Mouse (Mus musculus) CD4-positive, CD25-positive, alpha-beta regulatory T cell, adult 2 months (primary cell): Measurements from ENCODE around the gene Fbxl20.

Experiments used
- DNase-seq: peaks from one replicate; pipeline ENCODE4 v3.0.0-alpha.2; 2012; ENCODE audit warnings: low read depth, low spot score

Gene Fbxl20

GRCm38 (mm10) chr11:98088224-98088623, 62.0 kb downstream of the Fbxl20 start:
- no peak for DNase-seq

DNA sequence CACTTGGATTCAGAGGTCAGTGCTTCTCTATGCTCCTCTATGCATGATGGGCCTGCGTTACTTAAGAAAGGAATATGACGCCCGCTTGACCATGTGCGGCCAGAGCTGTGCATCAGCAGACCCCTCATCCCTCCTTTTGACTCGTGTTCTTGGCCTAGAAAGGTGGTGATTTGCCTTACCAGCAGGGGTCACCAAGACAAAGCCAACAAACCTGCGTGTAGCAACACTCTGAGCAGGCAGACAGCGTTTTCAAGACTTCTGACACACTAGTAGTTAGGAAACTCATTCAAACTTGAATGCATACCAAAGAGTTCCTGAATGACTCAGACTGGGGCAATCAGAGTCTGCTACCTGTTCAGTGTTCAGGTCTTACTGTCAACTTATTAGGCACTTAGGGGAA, 63.6 kb downstream of the Fbxl20 start:
- DNase-seq: no peak

DNA sequence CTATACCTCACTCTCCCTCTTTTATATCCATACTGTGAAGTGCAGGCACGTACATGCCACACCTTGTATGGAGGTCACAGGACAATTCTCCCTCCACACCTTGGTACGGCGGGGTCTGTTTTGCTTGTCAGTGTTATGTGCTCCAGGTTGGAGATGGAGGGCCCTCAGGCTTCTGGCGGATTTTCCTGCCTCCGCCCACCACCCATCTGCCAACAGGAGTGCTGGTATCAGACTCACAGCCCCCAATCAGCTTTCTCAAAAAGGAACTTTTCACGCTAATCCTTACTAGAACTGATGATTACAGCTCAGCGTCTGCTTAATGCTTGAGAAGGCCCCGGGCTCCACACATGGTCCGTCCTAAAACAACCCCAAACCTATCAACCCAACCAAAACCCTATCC, 64.1 kb downstream of the Fbxl20 start:
- DNase-seq: no peak

GRCm38 (mm10) chr11:98082745-98083144, 67.5 kb downstream of the Fbxl20 start:
- no peak for DNase-seq

GRCm38 (mm10) chr11:98080450-98080849, 69.8 kb downstream of the Fbxl20 start:
- DNase-seq: no peak

GRCm38 (mm10) chr11:98077086-98077485, 73.1 kb downstream of the Fbxl20 start:
- DNase-seq: no peak

GRCm38 (mm10) chr11:98075195-98075808, 74.9 kb downstream of the Fbxl20 start:
- DNase-seq: peak; percentile 91

DNA sequence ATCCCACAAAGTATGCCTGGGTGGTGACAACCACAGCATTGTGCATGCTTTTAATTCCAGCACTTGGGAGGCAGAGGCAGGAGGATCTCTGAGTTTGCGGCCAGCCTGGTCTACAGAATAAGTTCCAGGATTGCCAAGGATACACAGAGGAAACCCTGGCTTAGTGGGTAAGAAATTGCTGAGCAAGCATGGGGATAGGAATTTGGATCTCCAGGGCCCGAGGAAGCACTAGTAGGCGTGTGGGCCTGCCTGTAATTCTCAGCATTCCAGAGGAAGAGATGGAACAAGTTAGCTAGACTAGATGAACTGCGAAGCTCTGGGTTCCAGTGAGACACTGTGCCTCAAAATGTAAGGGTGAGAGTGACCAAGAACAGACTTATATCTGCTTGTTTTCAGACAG, 76.8 kb downstream of the Fbxl20 start:
- DNase-seq: no peak

GRCm38 (mm10) chr11:98067255-98067654, 82.9 kb downstream of the Fbxl20 start:
- no peak for DNase-seq

DNA sequence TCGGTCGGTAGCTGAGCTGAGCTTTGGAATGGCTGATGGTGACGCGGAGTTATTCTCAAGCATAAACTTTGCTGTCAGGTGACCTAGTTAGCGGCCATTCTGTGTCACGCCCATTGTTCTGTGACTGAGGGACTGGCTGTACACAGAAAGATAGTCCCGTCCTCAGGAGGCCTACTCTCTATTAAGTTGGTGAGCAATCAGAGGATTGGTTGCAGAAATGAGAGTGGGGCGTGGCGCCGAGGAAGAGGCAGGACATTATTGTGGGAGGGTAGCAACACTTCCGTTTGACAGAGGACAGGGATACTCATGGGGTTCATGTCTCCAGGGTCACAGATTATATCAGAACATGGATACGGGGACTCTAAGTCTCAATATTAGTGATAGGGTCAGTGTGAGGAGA, 84.0 kb downstream of the Fbxl20 start:
- DNase-seq: no peak

- DNase-seq: no peak
Observed at GRCm38 (mm10) chr11:98061904-98062562, 88.2 kb downstream of the Fbxl20 start.

GRCm38 (mm10) chr11:98061441-98061840, 88.8 kb downstream of the Fbxl20 start:
- DNase-seq: no peak

GRCm38 (mm10) chr11:98060104-98060692, 90.0 kb downstream of the Fbxl20 start:
- DNase-seq: no peak

- no peak for DNase-seq
Observed at GRCm38 (mm10) chr11:98059662-98060061, 90.5 kb downstream of the Fbxl20 start.

DNA sequence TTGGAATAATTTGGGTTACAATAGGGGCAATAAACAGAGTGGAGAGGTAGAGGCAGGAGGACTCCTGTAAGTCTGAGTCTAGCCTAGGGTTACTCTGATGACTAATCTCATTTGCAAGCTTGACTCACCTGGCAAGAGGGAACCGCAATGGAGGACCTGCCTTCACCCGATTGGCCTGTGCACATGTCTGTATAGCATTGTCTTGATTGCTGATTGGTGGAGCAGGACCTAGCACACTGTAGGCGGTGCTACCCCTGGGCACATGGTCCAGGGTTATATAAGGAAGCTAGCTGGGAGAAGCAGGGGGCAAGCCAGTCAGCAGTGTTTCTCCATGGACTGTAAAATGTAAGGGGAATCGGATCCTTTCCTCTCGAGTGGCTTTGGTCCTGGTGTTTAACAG, 92.2 kb downstream of the Fbxl20 start:
- peak; percentile 39 for DNase-seq

DNA sequence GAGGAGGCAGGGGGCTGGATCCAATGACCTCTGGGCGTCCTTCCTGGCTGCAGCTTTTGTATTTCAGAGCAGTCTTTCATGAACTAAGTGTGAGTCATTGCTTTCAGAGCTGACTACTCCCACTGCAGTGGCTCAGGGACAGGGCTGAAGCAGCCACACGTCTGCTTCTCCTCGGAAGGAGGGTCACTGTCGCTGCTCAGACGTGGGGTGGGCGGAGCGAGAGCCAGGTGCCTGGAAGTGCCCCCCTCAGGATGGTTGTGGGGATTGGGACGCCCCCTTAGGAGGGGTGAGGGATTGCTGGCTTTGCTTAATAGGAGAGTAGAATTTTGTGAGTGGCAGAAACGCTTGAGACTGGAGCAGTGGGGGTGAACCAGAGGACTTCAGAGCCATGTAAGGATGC, 92.7 kb downstream of the Fbxl20 start:
- no peak for DNase-seq

GRCm38 (mm10) chr11:98052989-98053834, 97.0 kb downstream of the Fbxl20 start, which contains the start of gene Stac2:
Stac2 (minus strand) TSS chr11:98053462.
- DNase-seq: peak; percentile 39

GRCm38 (mm10) chr11:98052129-98052988, 97.8 kb downstream of the Fbxl20 start:
- DNase-seq: peak; percentile 49

- DNase-seq: no peak
Observed at GRCm38 (mm10) chr11:98051611-98052128, 98.5 kb downstream of the Fbxl20 start.

DNA sequence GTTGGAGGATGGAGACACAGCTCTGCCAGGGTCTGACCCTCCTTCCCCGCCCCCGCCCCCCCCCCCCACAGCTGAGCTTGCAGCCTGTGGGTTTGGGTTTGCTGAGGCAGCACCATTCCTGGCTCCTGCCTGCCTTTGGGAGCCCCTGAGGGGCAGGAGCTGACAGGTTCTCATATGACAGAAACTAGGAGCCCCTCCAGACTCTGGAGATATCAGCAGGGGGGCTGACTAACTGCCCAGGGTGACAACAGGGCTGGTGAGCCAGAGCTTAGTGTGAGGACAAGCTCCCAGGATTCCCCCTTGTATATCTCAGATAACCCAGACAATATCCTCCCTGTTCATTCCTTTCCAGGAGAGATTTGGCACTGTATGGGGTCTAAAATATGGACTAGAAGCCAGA, 99.3 kb downstream of the Fbxl20 start:
- no peak for DNase-seq

GRCm38 (mm10) chr11:98050520-98050815, 99.7 kb downstream of the Fbxl20 start:
- no peak for DNase-seq
